Mouse (Mus musculus): ENCODE data around the gene Scd1. TPM values are rescaled to one million over a fixed set of nuclear protein-coding genes. Genes with fewer than 3 reads are reported as not detected.

Scd1 gene
- total and polyA plus RNA-seq, 3 experiments, result 100 to 183 TPM; not detected in 1

DNA sequence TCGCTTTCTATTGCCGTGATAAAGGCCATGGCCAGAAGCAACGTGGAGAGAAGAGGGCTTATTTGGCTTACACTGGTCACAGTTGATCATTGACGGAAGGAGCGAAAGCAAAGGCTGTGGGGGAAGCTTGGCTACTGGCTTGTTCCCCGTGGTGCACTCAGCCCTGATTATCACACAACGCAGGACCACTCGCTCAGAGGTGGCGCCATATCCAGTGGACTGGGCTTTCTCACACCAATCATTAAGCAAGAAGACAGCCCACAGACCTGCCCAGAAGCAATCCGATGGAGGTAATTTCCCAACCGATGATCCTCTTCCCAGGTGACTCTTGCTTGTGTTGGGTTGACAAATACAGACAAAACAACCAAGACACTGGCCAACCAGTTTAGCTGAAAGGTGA is 11.9 kb upstream of the Scd1 start:
- TF ChIP-seq POLR2A (IDR thresholded peaks at IDR 0.05; ENCODE audit: control insufficient read depth in 1 of 2, insufficient read depth in 1 of 2, low read depth in 1 of 2, low read length in 2 of 2, poor library complexity in 1 of 2) (no peak), TBP (IDR thresholded peaks at IDR 0.05; ENCODE audit: low read depth, low read length) (no peak), JUND (IDR thresholded peaks at IDR 0.05; ENCODE audit: low read depth, low read length) (no peak), MYC (IDR thresholded peaks at IDR 0.05; ENCODE audit: low read depth, low read length) (no peak), MYB (IDR thresholded peaks at IDR 0.05; ENCODE audit: low read depth, low read length) (no peak), TAL1 (IDR thresholded peaks at IDR 0.05; ENCODE audit: low read length) (no peak)
- no peaks in the 10 kb centered on the region for H3K4me1 ChIP-seq (ENCODE audit: control insufficient read depth in 1 of 2, insufficient read depth in 2 of 2, low read length in 2 of 2)
- H3K27ac ChIP-seq (ENCODE audit: control insufficient read depth, low read depth, low read length), result no peak overlapping the region
- no peaks in the 10 kb centered on the region for H3K9me3 ChIP-seq (replicated peaks; ENCODE audit: insufficient read depth, low read length)
- no peaks in the 10 kb centered on the region for H3K36me3 ChIP-seq (ENCODE audit: control insufficient read depth in 1 of 2, insufficient read depth in 2 of 2, low read length in 2 of 2)
- H3K4me3 ChIP-seq (ENCODE audit: control insufficient read depth in 1 of 2, insufficient read depth in 1 of 2, low read depth in 2 of 2, low read length in 2 of 2), result no peak overlapping the region
- DNase-seq (ENCODE audit: low read depth, low spot score), result no peak
- peaks cover 2 to 26% of the 10 kb centered on the region in 2 experiments for H3K27me3 ChIP-seq (ENCODE audit: control insufficient read depth in 1 of 2, insufficient read depth in 2 of 2, low read length in 2 of 2)
- no peaks in the 10 kb centered on the region for H3K79me2 ChIP-seq (ENCODE audit: control insufficient read depth, insufficient read depth, low read length, poor library complexity)
- no peak overlapping the region for H3K9ac ChIP-seq (ENCODE audit: control insufficient read depth, low read depth, low read length, poor library complexity, severe bottlenecking)

DNA sequence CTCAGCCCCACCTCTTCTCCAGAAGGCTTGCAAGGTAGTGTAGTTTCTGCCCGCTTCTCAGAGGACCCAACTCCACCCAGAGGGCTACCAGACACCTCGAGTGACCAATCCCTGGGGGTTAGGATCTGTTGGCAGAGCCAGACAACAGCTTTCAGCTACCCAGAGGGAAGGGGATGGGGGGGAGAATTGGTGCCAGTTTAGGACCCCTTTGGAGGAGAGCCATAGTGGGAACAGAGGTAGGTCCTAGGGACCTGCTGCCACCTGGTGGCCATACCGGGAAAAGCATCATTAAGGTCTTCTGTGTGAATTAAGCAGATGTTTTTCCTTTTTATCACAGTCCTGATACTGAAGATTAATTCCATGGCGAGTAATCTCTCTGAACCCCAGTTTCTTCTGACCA is 11.3 kb upstream of the Scd1 start:
- no peaks in the 10 kb centered on the region for H3K4me1 ChIP-seq (ENCODE audit: control insufficient read depth in 1 of 2, insufficient read depth in 2 of 2, low read length in 2 of 2)
- H3K4me3 ChIP-seq (ENCODE audit: control insufficient read depth in 1 of 2, insufficient read depth in 1 of 2, low read depth in 2 of 2, low read length in 2 of 2), result no peak overlapping the region
- no peak overlapping the region for H3K27ac ChIP-seq (ENCODE audit: control insufficient read depth, low read depth, low read length)
- DNase-seq (ENCODE audit: low read depth, low spot score), result peak; percentile 79
- H3K9me3 ChIP-seq (replicated peaks; ENCODE audit: insufficient read depth, low read length), result no peaks in the 10 kb centered on the region
- no peak for TF ChIP-seq E2F4 (IDR thresholded peaks at IDR 0.05; ENCODE audit: borderline replicate concordance, low read depth, low read length)
- TF ChIP-seq CHD1 (IDR thresholded peaks at IDR 0.05; ENCODE audit: low read depth, low read length), result no peak
- no peak for TF ChIP-seq ZKSCAN1 (IDR thresholded peaks at IDR 0.05; ENCODE audit: low read depth, low read length)
- no peak for TF ChIP-seq CHD2 (IDR thresholded peaks at IDR 0.05; ENCODE audit: low read length)
- TF ChIP-seq GATA1 (IDR thresholded peaks at IDR 0.05; ENCODE audit: low read depth, low read length), result peak; percentile 45; the same call in 1 of the 2 replicates
- no peak for TF ChIP-seq MAX (IDR thresholded peaks at IDR 0.05; ENCODE audit: low read length)
- peak; percentile 98 for TF ChIP-seq RAD21 (IDR thresholded peaks at IDR 0.05; ENCODE audit: low read depth, low read length)
- TF ChIP-seq MAZ (IDR thresholded peaks at IDR 0.05; ENCODE audit: low read depth, low read length), result no peak
- no peak for TF ChIP-seq NRF1 (IDR thresholded peaks at IDR 0.05; ENCODE audit: insufficient read depth, low read depth, low read length, poor library complexity, severe bottlenecking)
- TF ChIP-seq POLR2AphosphoS5 (IDR thresholded peaks at IDR 0.05; ENCODE audit: borderline replicate concordance, low read depth, low read length), result no peak
- TF ChIP-seq POLR2A (IDR thresholded peaks at IDR 0.05; ENCODE audit: control insufficient read depth in 1 of 2, insufficient read depth in 1 of 2, low read depth in 1 of 2, low read length in 2 of 2, poor library complexity in 1 of 2), result no peak
- TF ChIP-seq MXI1 (IDR thresholded peaks at IDR 0.05; ENCODE audit: low read depth, low read length), result 0 out of 2 replicates have a peak, but pooled peaks have one; percentile 2
- no peak for TF ChIP-seq ZNF384 (IDR thresholded peaks at IDR 0.05; ENCODE audit: low read depth, low read length)
- no peak for TF ChIP-seq USF1 (IDR thresholded peaks at IDR 0.05; ENCODE audit: low read depth, low read length)
- peak; percentile 95 to 98 (median 96) for TF ChIP-seq CTCF (IDR thresholded peaks at IDR 0.05 in 2 of 3, conservative IDR thresholded peaks at IDR 0.05 in 1 of 3; ENCODE audit: control insufficient read depth in 1 of 3, insufficient read depth in 1 of 3, low read depth in 2 of 3, low read length in 3 of 3, poor library complexity in 1 of 3, severe bottlenecking in 1 of 3)
- no peak for TF ChIP-seq KAT2A (conservative IDR thresholded peaks at IDR 0.05; ENCODE audit: low read depth, low read length)
- peak; percentile 100 for TF ChIP-seq SMC3 (IDR thresholded peaks at IDR 0.05; ENCODE audit: low read depth, low read length)
- TF ChIP-seq SIN3A (IDR thresholded peaks at IDR 0.05; ENCODE audit: low read length), result no peak
- peak; percentile 99 for TF ChIP-seq ZC3H11A (IDR thresholded peaks at IDR 0.05; ENCODE audit: low read depth, low read length)
- peaks cover 2 to 24% of the 10 kb centered on the region in 2 experiments for H3K27me3 ChIP-seq (ENCODE audit: control insufficient read depth in 1 of 2, insufficient read depth in 2 of 2, low read length in 2 of 2)
- no peaks in the 10 kb centered on the region for H3K36me3 ChIP-seq (ENCODE audit: control insufficient read depth in 1 of 2, insufficient read depth in 2 of 2, low read length in 2 of 2)
- no peak overlapping the region for H3K9ac ChIP-seq (ENCODE audit: control insufficient read depth, low read depth, low read length, poor library complexity, severe bottlenecking)
- H3K79me2 ChIP-seq (ENCODE audit: control insufficient read depth, insufficient read depth, low read length, poor library complexity), result no peaks in the 10 kb centered on the region
